Mouse (Mus musculus): ENCODE measurements around the gene Lrrc75a. TPM values are rescaled to one million over a fixed set of nuclear protein-coding genes. Genes with fewer than 3 reads are reported as not detected.
A peak's percentile ranks its signal among the peaks of the same experiment; 100 is the strongest.

Gene Lrrc75a
- polyA plus RNA-seq, 1 experiment from 2014 or later = 15.9 TPM

GRCm38 (mm10) chr11:62630225-62630821 is 18.0 kb downstream of the Lrrc75a start:
- Histone ChIP-seq H3K27me3 (replicated peaks) (no peaks in the 10 kb centered on the region), H3K36me3 (no peaks in the 10 kb centered on the region), H3K4me3 (no peak overlapping the region), H3K9ac (peak overlapping the region; percentile 35), H3K4me1 (peaks cover 37% of the 10 kb centered on the region), H3K27ac (peak overlapping the region; percentile 68), H3K9me3 (no peaks in the 10 kb centered on the region), H3K4me2 (replicated peaks) (peak overlapping the region; percentile 49)
- WGBS = 3% methylated on average over 11 of the region's 11 CpGs
- peak; percentile 45 for ATAC-seq (ENCODE audit: low FRiP score, low read depth)

- H3K4me1 ChIP-seq = peaks cover 43% of the 10 kb centered on the region
- peak overlapping the region; percentile 68 for H3K27ac ChIP-seq
- H3K4me2 ChIP-seq (replicated peaks) = peak overlapping the region; percentile 49
- 3% methylated on average over 9 of the region's 9 CpGs for WGBS
- no peaks in the 10 kb centered on the region for H3K36me3 ChIP-seq
- H3K4me3 ChIP-seq = no peak overlapping the region
- no peaks in the 10 kb centered on the region for H3K9me3 ChIP-seq
- ATAC-seq (ENCODE audit: low FRiP score, low read depth) = peak; percentile 52
- H3K9ac ChIP-seq = no peak overlapping the region
- no peaks in the 10 kb centered on the region for H3K27me3 ChIP-seq (replicated peaks)
These were observed 18.7 kb downstream of the Lrrc75a start for GRCm38 (mm10) chr11:62629352-62630224.

GRCm38 (mm10) chr11:62624341-62625291 is 23.7 kb downstream of the Lrrc75a start:
- H3K9me3 ChIP-seq = no peaks in the 10 kb centered on the region
- peaks cover 5% of the 10 kb centered on the region; the same call in 1 of the 2 replicates for H3K36me3 ChIP-seq
- ATAC-seq (ENCODE audit: low FRiP score, low read depth) = no peak
- H3K27ac ChIP-seq = no peak overlapping the region; the same call in 1 of the 2 replicates
- WGBS = 65% methylated on average over 10 of the region's 10 CpGs
- H3K4me2 ChIP-seq (replicated peaks) = no peak overlapping the region
- H3K9ac ChIP-seq = no peak overlapping the region
- H3K4me3 ChIP-seq = no peak overlapping the region
- H3K27me3 ChIP-seq (replicated peaks) = no peaks in the 10 kb centered on the region
- H3K4me1 ChIP-seq = peaks cover 30% of the 10 kb centered on the region

GRCm38 (mm10) chr11:62622850-62623249 is 25.5 kb downstream of the Lrrc75a start:
- Histone ChIP-seq H3K36me3 (peaks cover 16% of the 10 kb centered on the region; the same call in 1 of the 2 replicates), H3K4me1 (peaks cover 14% of the 10 kb centered on the region), H3K4me2 (replicated peaks) (no peak overlapping the region), H3K9me3 (no peaks in the 10 kb centered on the region), H3K27me3 (replicated peaks) (no peaks in the 10 kb centered on the region), H3K27ac (no peak overlapping the region), H3K4me3 (no peak overlapping the region), H3K9ac (no peak overlapping the region)
- no peak for ATAC-seq (ENCODE audit: low FRiP score, low read depth)
- WGBS = 46% methylated on average over 4 of the region's 4 CpGs

GRCm38 (mm10) chr11:62621586-62622283 is 26.6 kb downstream of the Lrrc75a start:
- ATAC-seq (ENCODE audit: low FRiP score, low read depth) = no peak
- 81% methylated on average over 4 of the region's 4 CpGs for WGBS
- H3K36me3 ChIP-seq = peaks cover 23% of the 10 kb centered on the region; the same call in 1 of the 2 replicates

GRCm38 (mm10) chr11:62621079-62621478 is 27.2 kb downstream of the Lrrc75a start:
- Histone ChIP-seq H3K9ac (no peak overlapping the region), H3K4me3 (no peak overlapping the region), H3K4me2 (replicated peaks) (no peak overlapping the region), H3K36me3 (peaks cover 23% of the 10 kb centered on the region; the same call in 1 of the 2 replicates), H3K27me3 (replicated peaks) (no peaks in the 10 kb centered on the region), H3K27ac (no peak overlapping the region), H3K4me1 (peaks cover 13% of the 10 kb centered on the region), H3K9me3 (no peaks in the 10 kb centered on the region)
- 93% methylated on average over 8 of the region's 8 CpGs for WGBS
- ATAC-seq (ENCODE audit: low FRiP score, low read depth) = no peak

More at GRCm38 (mm10) chr11:62621586-62622283, 26.6 kb downstream of the Lrrc75a start:
- no peak overlapping the region for H3K4me2 ChIP-seq (replicated peaks)
- H3K9ac ChIP-seq = no peak overlapping the region
- H3K27ac ChIP-seq = no peak overlapping the region
- H3K27me3 ChIP-seq (replicated peaks) = no peaks in the 10 kb centered on the region
- H3K4me3 ChIP-seq = no peak overlapping the region
- H3K9me3 ChIP-seq = no peaks in the 10 kb centered on the region
- peaks cover 13% of the 10 kb centered on the region for H3K4me1 ChIP-seq

GRCm38 (mm10) chr11:62615456-62615855 is 32.9 kb downstream of the Lrrc75a start:
- Histone ChIP-seq H3K36me3 (peaks cover 23% of the 10 kb centered on the region; the same call in 1 of the 2 replicates), H3K4me3 (no peak overlapping the region), H3K4me1 (peaks cover 27% of the 10 kb centered on the region), H3K27ac (no peak overlapping the region), H3K9me3 (no peaks in the 10 kb centered on the region), H3K27me3 (replicated peaks) (no peaks in the 10 kb centered on the region), H3K9ac (no peak overlapping the region), H3K4me2 (replicated peaks) (no peak overlapping the region)
- WGBS = 89% methylated on average over 4 of the region's 4 CpGs
- ATAC-seq (ENCODE audit: low FRiP score, low read depth) = no peak

- H3K9ac ChIP-seq = no peak overlapping the region
- 79% methylated on average over 8 of the region's 8 CpGs for WGBS
- no peaks in the 10 kb centered on the region for H3K27me3 ChIP-seq (replicated peaks)
- no peak for ATAC-seq (ENCODE audit: low FRiP score, low read depth)
- peak overlapping the region; percentile 84; the same call in 1 of the 2 replicates for H3K27ac ChIP-seq
- H3K9me3 ChIP-seq = no peaks in the 10 kb centered on the region
- H3K4me3 ChIP-seq = no peak overlapping the region
- H3K4me1 ChIP-seq = peaks cover 27% of the 10 kb centered on the region
- peaks cover 21% of the 10 kb centered on the region; the same call in 1 of the 2 replicates for H3K36me3 ChIP-seq
- peak overlapping the region; percentile 52; the same call in 1 of the 2 replicates for H3K4me2 ChIP-seq (replicated peaks)
These were observed 33.4 kb downstream of the Lrrc75a start for GRCm38 (mm10) chr11:62614876-62615410.

- H3K4me3 ChIP-seq = peak overlapping the region; percentile 13
- 3% methylated on average over 19 of the region's 19 CpGs for WGBS
- H3K9me3 ChIP-seq = no peaks in the 10 kb centered on the region
- H3K27ac ChIP-seq = peak overlapping the region; percentile 84
- peak overlapping the region; percentile 52 for H3K4me2 ChIP-seq (replicated peaks)
- peak overlapping the region; percentile 48 for H3K9ac ChIP-seq
- peak; percentile 90 for ATAC-seq (ENCODE audit: low FRiP score, low read depth)
- H3K36me3 ChIP-seq = peaks cover 21% of the 10 kb centered on the region; the same call in 1 of the 2 replicates
- peaks cover 27% of the 10 kb centered on the region for H3K4me1 ChIP-seq
- H3K27me3 ChIP-seq (replicated peaks) = no peaks in the 10 kb centered on the region
These were observed 34.5 kb downstream of the Lrrc75a start for GRCm38 (mm10) chr11:62613657-62614365.

GRCm38 (mm10) chr11:62612604-62613003 is 35.7 kb downstream of the Lrrc75a start:
- ATAC-seq (ENCODE audit: low FRiP score, low read depth) = peak; percentile 37; the same call in 1 of the 2 replicates
- Histone ChIP-seq H3K9me3 (no peaks in the 10 kb centered on the region), H3K4me3 (no peak overlapping the region), H3K9ac (peak overlapping the region; percentile 45), H3K27ac (no peak overlapping the region), H3K27me3 (replicated peaks) (no peaks in the 10 kb centered on the region), H3K4me2 (replicated peaks) (peak overlapping the region; percentile 52), H3K4me1 (peaks cover 27% of the 10 kb centered on the region), H3K36me3 (peaks cover 29% of the 10 kb centered on the region; the same call in 1 of the 2 replicates)
- WGBS = 43% methylated on average over 10 of the region's 10 CpGs
